Mouse (Mus musculus): ENCODE data around the gene Polr2a.

Polr2a gene

GRCm38 (mm10) chr11:69784793-69785272, 26.4 kb upstream of the Polr2a start:
- DNase-seq (ENCODE audit: low read depth, low spot score) = no peak

GRCm38 (mm10) chr11:69781828-69782227, 23.4 kb upstream of the Polr2a start:
- no peak for DNase-seq (ENCODE audit: low read depth, low spot score)

- DNase-seq (ENCODE audit: low read depth, low spot score) = no peak
Measured at GRCm38 (mm10) chr11:69778985-69779384, 20.5 kb upstream of the Polr2a start.

DNA sequence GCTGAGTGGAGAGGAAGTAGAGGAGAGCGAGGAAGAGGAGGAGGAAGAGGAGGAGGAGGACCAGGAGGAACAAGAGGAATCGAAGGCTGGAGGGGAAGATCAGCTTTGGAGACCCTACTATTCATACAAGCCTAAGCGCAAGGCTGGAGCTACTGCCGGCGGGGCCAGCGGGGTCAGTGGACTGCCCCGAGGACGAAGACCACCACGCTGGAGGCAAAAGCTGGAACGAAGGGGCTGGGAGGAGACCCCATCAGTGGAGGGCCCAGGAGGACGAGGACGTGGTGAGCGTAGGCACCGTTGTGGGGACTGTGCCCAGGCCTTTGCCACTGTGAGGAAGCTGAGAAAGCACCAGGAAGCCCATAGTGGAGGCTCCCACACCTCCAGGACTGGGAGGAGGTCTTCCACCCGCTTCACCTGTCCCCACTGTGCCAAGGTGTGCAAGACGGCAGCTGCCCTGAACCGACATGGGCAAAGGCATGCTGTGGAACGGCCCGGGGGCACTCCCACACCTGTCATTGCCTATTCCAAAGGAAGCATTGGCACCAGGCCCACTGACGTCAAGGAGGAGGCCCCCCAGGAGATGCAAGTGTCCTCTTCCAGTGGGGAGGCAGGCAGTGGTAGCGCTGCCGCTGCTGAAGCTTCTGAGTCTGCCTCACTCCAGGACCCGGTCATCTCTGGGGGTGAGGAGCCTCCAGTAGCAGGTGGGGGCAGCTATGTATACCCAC, 20.0 kb upstream of the Polr2a start:
- no peak for DNase-seq (ENCODE audit: low read depth, low spot score)

GRCm38 (mm10) chr11:69777504-69778257, 19.2 kb upstream of the Polr2a start:
- DNase-seq (ENCODE audit: low read depth, low spot score) = no peak

- DNase-seq (ENCODE audit: low read depth, low spot score) = no peak
Measured at GRCm38 (mm10) chr11:69776488-69776887, 18.1 kb upstream of the Polr2a start.

DNA sequence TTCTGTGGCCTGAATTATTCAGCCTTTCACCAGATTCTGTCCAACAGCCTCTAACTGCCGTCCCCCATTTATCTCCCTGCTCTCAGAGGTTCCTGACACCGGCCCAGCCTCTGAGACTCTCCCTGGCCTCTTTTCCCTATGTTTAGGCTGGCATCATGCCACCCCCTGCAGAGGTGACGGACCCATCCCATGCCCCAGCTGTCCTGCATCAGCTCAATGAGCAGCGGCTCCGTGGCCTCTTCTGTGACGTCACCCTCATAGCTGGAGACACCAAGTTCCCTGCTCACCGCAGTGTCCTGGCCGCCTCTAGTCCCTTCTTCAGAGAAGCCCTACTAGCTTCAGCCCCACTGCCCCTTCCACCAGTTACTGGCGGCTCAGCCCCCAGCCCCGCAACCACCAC, 17.3 kb upstream of the Polr2a start:
- no peak for DNase-seq (ENCODE audit: low read depth, low spot score)

GRCm38 (mm10) chr11:69774961-69775360, 16.5 kb upstream of the Polr2a start:
- DNase-seq (ENCODE audit: low read depth, low spot score) = no peak

DNA sequence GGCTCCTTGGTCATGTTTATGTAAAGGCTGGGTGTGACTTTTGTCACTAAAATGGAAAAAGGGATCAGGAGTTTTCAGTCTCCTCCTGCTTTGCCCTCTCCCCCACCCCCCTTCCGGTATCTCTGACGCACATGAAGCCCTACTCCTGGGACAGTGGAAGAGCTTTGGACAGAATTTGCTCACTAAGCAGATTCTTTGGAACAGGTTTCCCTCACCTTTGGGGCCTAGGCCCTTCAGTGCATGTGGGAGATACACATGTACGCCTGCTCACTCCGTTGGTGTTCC, 9.1 kb upstream of the Polr2a start:
- DNase-seq (ENCODE audit: low read depth, low spot score) = no peak

- DNase-seq (ENCODE audit: low read depth, low spot score) = no peak
Measured at GRCm38 (mm10) chr11:69766872-69767624, 8.6 kb upstream of the Polr2a start.

DNA sequence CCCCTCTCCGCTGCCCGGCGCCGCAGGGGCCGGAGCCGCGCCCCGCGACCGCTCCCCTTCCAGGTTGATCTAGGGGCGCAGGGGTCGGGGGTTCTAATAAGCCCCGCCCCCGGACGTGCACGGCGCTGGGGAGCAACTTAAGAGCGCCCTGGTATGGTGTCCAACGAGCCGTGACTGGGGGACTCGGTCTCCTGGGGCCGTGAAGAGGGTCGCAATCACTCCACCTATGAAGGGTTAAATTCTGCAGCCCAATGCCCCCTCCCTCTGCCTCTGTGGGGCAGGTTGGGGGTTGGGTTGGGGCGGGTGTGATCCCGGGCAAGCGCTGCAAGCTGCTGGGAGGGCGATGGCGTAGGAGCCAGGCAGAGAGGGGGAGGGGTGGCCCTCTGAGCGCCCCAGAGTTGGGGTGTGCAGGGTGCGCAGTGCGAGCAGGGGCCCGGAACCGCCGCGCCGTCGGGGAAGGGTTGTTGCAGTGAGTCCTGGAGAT, 7.7 kb upstream of the Polr2a start:
- DNase-seq (ENCODE audit: low read depth, low spot score) = no peak

DNA sequence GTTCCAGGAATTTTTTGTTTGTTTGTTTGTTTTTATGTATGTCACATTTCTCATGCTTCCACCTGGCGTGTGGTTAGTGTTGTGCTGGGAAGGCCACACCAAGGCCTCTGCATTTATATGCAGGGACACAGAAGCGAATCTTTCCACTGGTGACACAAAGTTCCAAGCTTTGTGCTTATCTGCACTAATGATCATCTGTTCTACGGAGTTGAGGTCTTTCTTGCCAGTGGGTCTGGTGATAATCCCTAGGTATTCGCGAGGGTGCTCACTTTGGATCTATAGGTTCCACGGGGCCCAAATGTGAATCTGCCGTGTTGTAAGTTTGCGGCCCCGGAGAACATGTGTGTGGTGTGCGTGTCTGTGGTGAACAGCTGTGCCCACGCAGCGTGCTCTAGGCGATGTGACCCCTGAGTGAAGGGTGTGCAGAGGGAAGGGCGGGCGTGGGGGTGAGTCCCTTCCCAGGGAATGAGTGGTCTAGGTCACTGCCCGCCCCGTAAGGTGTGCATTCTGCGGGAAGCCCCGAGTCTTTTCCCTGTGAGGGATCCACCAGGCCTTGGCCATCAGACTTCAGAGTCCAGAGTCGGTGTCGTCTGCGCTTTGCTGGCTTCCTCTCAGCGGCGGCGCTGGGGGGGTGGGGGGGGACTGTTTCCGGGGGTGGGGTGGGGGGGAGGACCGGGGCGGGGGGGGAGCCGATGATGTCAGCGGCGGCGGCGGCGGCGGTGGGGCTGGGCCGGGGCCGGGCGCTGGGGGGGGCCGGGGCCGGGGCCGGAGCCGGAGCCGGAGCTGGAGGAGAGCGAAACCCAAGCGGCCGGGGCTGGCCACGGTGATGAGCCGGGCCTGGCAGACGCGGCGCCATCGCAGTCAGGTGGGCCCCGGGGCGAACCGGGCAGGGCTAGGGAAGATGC, 7.0 kb upstream of the Polr2a start, which contains the start of gene Zbtb4:
Gene Zbtb4, plus strand, starts transcription at position 692 of the 905 bp plus-strand sequence.
- no peak for DNase-seq (ENCODE audit: low read depth, low spot score)

DNA sequence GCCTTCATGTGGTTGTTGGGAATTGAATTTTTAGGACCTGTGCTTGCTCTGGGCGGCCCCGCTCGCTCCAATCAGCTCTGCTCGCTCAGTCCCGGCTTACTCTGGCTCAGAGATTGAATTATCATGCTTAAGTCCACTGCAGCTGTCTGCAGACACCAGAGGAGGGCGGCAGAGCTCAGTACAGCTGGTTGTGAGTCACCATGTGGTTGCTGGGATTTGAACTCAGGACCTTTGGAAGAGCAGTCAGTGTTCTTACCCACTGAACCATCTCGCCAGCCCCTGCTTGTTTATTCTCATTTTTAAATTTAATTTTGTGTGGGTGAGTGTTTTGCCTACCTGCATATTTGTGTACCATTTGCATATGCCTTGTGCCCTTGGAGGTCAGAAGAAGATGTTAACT, 5.1 kb upstream of the Polr2a start:
- no peak for DNase-seq (ENCODE audit: low read depth, low spot score)

DNA sequence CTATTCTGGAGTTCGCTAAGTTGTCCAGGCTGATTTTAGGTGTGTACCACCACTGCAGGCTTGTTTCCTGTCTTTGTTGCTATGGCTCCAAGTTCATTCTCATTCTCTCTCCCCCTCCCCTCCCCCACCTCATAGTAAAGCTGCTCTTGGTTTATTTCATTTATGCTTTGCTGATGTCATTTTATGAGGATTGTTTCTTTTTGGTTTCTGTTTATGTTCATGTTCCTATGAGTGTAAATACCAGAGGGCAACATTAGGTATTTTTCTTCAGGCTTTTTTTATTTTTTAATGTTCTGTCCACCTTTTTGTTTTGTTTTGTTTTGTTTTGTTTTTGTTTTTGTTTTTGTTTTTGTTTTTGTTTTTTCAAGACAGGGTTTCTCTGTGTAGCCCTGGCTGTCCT, 3.4 kb upstream of the Polr2a start, which contains the start of gene Slc35g3:
Gene Slc35g3, minus strand, starts transcription at position 101 of the 400 bp plus-strand sequence.
- DNase-seq (ENCODE audit: low read depth, low spot score) = no peak

- DNase-seq (ENCODE audit: low read depth, low spot score) = no peak
Measured at GRCm38 (mm10) chr11:69760901-69761200, 2.4 kb upstream of the Polr2a start.

- no peak for DNase-seq (ENCODE audit: low read depth, low spot score)
Measured at GRCm38 (mm10) chr11:69760160-69760900, 1.9 kb upstream of the Polr2a start.

DNA sequence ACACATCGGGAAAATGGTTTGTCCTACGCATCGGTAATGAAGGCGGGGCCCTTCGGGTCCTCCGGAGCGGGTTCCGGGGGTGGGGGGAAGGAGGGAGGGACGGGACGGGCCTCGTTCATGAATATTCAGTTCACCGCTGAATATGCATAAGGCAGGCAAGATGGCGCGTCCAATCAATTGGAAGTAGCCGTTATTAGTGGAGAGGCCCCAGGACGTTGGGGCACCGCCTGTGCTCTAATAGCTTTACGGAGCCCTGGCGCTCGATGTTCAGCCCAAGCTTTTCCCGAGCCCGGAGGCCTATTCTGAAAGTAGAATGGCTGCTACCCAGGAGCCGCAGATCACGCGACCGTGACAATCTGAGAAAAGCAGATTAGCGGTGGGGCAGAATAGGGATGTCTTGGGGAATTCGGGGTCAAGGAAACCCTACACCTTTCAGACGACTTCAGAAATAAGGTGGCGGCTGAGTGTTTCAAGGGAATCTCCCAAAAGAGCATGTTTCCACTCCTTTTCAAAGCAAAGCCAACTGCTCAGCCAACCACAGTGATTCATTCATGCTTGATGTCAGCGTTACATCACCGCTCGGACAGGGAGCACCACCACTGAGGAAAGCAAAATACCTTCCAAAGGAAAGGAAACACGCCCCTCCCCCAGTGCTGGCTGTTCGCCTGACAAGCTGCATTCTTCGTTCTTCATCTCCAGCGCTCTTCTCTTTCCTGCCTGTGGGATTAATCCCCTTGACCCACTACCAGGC, 709 bp upstream of the Polr2a start:
- DNase-seq (ENCODE audit: low read depth, low spot score) = peak; percentile 86

GRCm38 (mm10) chr11:69758090-69758456, 364 bp downstream of the Polr2a start:
- DNase-seq (ENCODE audit: low read depth, low spot score) = peak; percentile 93

- DNase-seq (ENCODE audit: low read depth, low spot score) = no peak
Measured at GRCm38 (mm10) chr11:69757303-69758089, 941 bp downstream of the Polr2a start.

Data from embryo, embryonic 11.5 days (tissue).